ENCODE assay signal across 8 mouse cellular contexts in genomic region chr19:25407185-25407886, GRCm38 (mm10).
A peak's percentile ranks its signal among the peaks of the same experiment; 100 is the strongest.
DNase-seq lines count a peak whose midpoint lies in the region; ATAC-seq and TF ChIP-seq lines count a peak whose summit lies in the region.

No protein-coding gene starts in this region.

- peak overlapping the region; percentile 77 for H3K4me2 ChIP-seq in kidney, embryonic 14.5 days (replicated peaks; ENCODE audit: low read depth, low read length)
- H3K4me2 ChIP-seq in myocyte (ENCODE audit: low read depth), result peak overlapping the region; percentile 75

- H3K79me2 ChIP-seq in myocyte (ENCODE audit: control insufficient read depth, insufficient read depth), result no peaks in the 10 kb centered on the region

- no peaks in the 10 kb centered on the region for H3K9me3 ChIP-seq in kidney, embryonic 14.5 days (ENCODE audit: control insufficient read depth, low read length)

- no peaks in the 10 kb centered on the region for H3K27me3 ChIP-seq in kidney, embryonic 14.5 days (ENCODE audit: control insufficient read depth, insufficient read depth, low read length)
- no peaks in the 10 kb centered on the region for H3K27me3 ChIP-seq in myocyte (ENCODE audit: control insufficient read depth, insufficient read depth, insufficient read length)

- H3K36me3 ChIP-seq in kidney, embryonic 14.5 days (ENCODE audit: control insufficient read depth, insufficient read depth, low read length), result peaks cover 30% of the 10 kb centered on the region
- H3K36me3 ChIP-seq in myocyte (ENCODE audit: control insufficient read depth, insufficient read depth), result no peaks in the 10 kb centered on the region

- no peak for DNase-seq in kidney, postnatal 14 days
- peak; percentile 36 for DNase-seq in kidney, postnatal 10 days
- no peak for DNase-seq in cerebellum, postnatal 14 days
- no peak for DNase-seq in urinary bladder, adult 18-20 months (ENCODE audit: low spot score in 2 of 2)
- no peak for DNase-seq in layer of hippocampus, postnatal 14 days (ENCODE audit: low spot score in 2 of 2)

- H3K4me3 ChIP-seq in kidney, embryonic 14.5 days (ENCODE audit: low read length), result peak overlapping the region; percentile 42
- H3K4me3 ChIP-seq in embryonic fibroblast, embryonic 13.5 days (ENCODE audit: insufficient read depth, low read length), result peak overlapping the region; percentile 52
- peak overlapping the region; percentile 9 for H3K4me3 ChIP-seq in myocyte

- H3K27ac ChIP-seq in kidney, embryonic 14.5 days (ENCODE audit: low read depth, low read length), result peak overlapping the region; percentile 81
- H3K27ac ChIP-seq in embryonic fibroblast, embryonic 13.5 days (ENCODE audit: insufficient read depth, low read length), result peak overlapping the region; percentile 54

- H3ac ChIP-seq in myocyte (ENCODE audit: control insufficient read depth, insufficient read length), result no peak overlapping the region

- TF ChIP-seq CTCF in embryonic fibroblast, embryonic 13.5 days (IDR thresholded peaks at IDR 0.05; ENCODE audit: borderline replicate concordance, insufficient read depth, low read length), result no peak

- peaks cover 21% of the 10 kb centered on the region; the same call in 1 of the 2 replicates for H3K4me1 ChIP-seq in kidney, embryonic 14.5 days (ENCODE audit: control insufficient read depth, insufficient read depth, low read length)
- H3K4me1 ChIP-seq in embryonic fibroblast, embryonic 13.5 days (ENCODE audit: control insufficient read depth, insufficient read depth, low read length), result peaks cover 2% of the 10 kb centered on the region; the same call in 1 of the 2 replicates

- ATAC-seq in kidney, embryonic 14.5 days (ENCODE audit: low FRiP score, low TSS enrichment), result peak; percentile 47; the same call in 1 of the 2 replicates

- TF ChIP-seq POLR2A in embryonic fibroblast, embryonic 13.5 days (IDR thresholded peaks at IDR 0.05; ENCODE audit: low read depth, low read length), result no peak
- TF ChIP-seq POLR2A in myocyte (IDR thresholded peaks at IDR 0.05; ENCODE audit: insufficient read length, low read depth), result no peak

- peak overlapping the region; percentile 59 for H3K9ac ChIP-seq in kidney, embryonic 14.5 days (ENCODE audit: low read depth, low read length)

- WGBS in kidney, embryonic 14.5 days, result 10% methylated on average over 10 of the region's 10 CpGs

TF ChIP-seq in myocyte, 11 proteins besides CTCF, POLR2A, EP300 and RAD21:
- no peak for TF ChIP-seq SRF (IDR thresholded peaks at IDR 0.05; ENCODE audit: control insufficient read depth, insufficient read length, low read depth)
- TF ChIP-seq MYOD1 (IDR thresholded peaks at IDR 0.05; ENCODE audit: control insufficient read depth in 1 of 3, insufficient read length in 2 of 3, low read depth in 2 of 3), result no peak
- TF ChIP-seq POLR2AphosphoS2 (IDR thresholded peaks at IDR 0.05; ENCODE audit: insufficient read length, low read depth), result no peak
- no peak for TF ChIP-seq CEBPB (IDR thresholded peaks at IDR 0.05; ENCODE audit: insufficient read depth, poor library complexity, severe bottlenecking)
- TF ChIP-seq MAX (IDR thresholded peaks at IDR 0.05; ENCODE audit: low read depth), result no peak
- no peak for TF ChIP-seq USF1 (IDR thresholded peaks at IDR 0.05; ENCODE audit: low read depth)
- no peak for TF ChIP-seq TCF12 (IDR thresholded peaks at IDR 0.05; ENCODE audit: insufficient read depth, poor library complexity, severe bottlenecking)
- TF ChIP-seq MYOG (IDR thresholded peaks at IDR 0.05; ENCODE audit: control insufficient read depth in 1 of 3, insufficient read depth in 1 of 3, insufficient read length in 2 of 3, low read depth in 2 of 3), result no peak
- no peak for TF ChIP-seq E2F4 (IDR thresholded peaks at IDR 0.05; ENCODE audit: insufficient read depth)
- no peak for TF ChIP-seq TCF3 (IDR thresholded peaks at IDR 0.05; ENCODE audit: insufficient read length, low read depth)
- no peak for TF ChIP-seq REST (IDR thresholded peaks at IDR 0.05; ENCODE audit: insufficient read depth, insufficient read length)
